Mouse (Mus musculus): ENCODE data around the gene Emc8. TPM values are rescaled to one million over a fixed set of nuclear protein-coding genes. Genes with fewer than 3 reads are reported as not detected.

Gene Emc8
- polyA plus RNA-seq, 1 experiment from 2014 or later: 106 TPM

DNA sequence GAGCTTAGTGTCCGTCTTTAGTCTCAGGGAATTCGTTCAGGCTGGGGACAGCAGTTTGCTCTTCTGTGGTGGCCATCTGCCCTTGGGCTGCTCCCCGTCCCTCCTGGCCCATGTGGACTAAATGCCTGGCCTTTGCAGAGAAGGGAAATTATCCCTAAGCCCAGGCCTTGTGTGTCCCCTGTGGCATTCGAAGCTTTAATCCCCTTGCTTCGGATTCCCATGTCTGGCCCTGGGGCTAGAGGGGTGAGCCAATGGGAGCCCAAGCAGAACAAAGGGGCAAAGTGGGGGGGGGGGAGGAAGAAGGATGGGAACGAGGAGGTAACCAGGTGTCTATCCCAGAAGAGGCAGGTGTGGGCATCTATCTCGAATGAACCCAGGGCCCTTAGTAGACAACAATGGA lies 20.8 kb downstream of the Emc8 start, which contains the start of gene 1190005I06Rik:
Gene 1190005I06Rik (minus strand): TSS at position 101 of the 400 bp plus-strand sequence.
- POLR2A ChIA-PET: no interaction called here
- CTCF ChIA-PET: no interaction called here
- TF ChIP-seq CTCF (IDR thresholded peaks at IDR 0.05): no peak

DNA sequence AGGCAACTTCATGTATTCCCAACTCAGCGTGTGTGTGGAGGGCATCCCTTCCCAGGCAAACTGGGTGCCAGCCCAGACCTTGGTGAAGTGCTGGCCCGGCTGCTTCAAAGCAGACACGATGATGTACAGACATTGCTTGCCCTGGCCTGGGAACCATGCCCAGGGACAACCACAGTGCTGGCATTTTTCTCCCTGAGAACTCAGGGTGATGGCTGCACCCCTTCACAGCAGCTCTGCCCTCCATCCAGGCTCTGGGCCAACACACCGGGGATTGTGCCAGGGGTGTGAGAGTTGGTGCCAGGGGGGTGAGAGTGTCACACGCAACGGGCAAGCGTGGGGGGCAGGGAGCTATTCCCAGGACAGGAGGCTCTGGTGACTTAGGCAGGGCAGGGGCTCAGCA lies 23.7 kb downstream of the Emc8 start:
- H3K27me3 ChIP-seq: no peaks in the 10 kb centered on the region
- CTCF ChIA-PET: interaction anchor here (1.1 to 2.1 kb wide), 2 partner anchors 21 to 27 kb away, joined by 3 to 7 read pairs; no protein-coding TSS in a partner anchor
- POLR2A ChIA-PET: no interaction called here
- TF ChIP-seq CTCF (IDR thresholded peaks at IDR 0.05): no peak
- ATAC-seq (peak; percentile 72), DNase-seq (ENCODE audit: low read depth, low spot score) (peak; percentile 55)
- in situ Hi-C loops (cut with MboI; ENCODE audit: low pct_unique_long_range_greater_than_20kb): no loop called here

More for the DNA sequence above, 20.8 kb downstream of the Emc8 start, which contains the start of gene 1190005I06Rik:
- ATAC-seq (no peak), DNase-seq (ENCODE audit: low read depth, low spot score) (no peak)
- in situ Hi-C loops (cut with MboI; ENCODE audit: low pct_unique_long_range_greater_than_20kb): no loop called here
- no peaks in the 10 kb centered on the region for H3K27me3 ChIP-seq

DNA sequence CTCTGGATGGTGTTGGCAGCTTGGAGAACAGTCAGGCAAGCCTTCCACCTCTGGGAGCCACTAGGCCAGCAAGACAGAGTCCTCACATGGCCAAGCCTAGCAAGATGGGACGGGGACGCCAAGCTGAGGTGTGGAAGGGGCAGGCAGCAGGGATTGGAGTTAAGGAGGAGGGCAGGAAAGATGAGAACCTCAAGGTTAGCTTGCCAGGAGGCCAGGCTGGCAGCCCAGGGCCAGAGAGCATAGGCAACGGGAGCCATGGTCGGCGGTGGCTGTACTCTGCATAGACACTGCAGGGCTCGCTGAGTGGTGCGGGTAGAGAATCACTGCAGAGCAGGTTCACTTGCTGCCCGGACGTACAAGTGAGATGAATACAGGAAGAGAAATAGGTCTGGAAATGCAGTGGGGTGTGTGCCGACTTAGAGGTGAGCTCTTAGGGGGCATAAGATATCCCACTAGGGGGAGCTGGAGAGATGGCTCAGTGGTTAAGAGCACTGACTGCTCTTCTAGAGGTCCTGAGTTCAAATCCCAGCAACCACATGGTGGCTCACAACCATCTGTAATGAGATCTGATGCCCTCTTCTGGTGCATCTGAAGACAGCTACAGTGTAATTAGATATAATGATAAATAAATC lies 26.2 kb downstream of the Emc8 start:
- no peak for TF ChIP-seq CTCF (IDR thresholded peaks at IDR 0.05)
- POLR2A ChIA-PET: no interaction called here
- DNase-seq (ENCODE audit: low read depth, low spot score) (no peak), ATAC-seq (no peak)
- CTCF ChIA-PET: no interaction called here
- in situ Hi-C loops (cut with MboI; ENCODE audit: low pct_unique_long_range_greater_than_20kb): no loop called here
- H3K27me3 ChIP-seq: no peaks in the 10 kb centered on the region

DNA sequence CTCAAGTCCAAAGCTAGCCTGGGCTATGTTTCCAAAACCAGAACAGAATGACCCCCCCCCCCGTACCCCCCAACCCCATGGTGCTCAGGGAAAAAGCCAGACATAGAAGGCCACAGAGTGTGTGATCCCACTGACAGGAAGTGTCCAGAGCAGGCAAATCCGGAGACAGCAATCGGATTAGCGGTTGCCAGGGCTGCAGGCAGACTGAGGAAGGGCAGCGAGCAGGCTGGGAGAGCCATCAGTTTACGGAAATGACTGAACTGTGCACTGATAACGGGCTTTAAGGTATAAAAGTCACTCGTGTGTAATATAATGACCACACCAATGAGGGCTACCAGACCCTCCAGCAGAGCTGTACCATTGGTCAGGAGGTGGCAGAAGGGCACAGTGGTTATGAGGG lies 27.1 kb downstream of the Emc8 start:
- no peak for TF ChIP-seq CTCF (IDR thresholded peaks at IDR 0.05)
- DNase-seq (ENCODE audit: low read depth, low spot score): no peak
- no peaks in the 10 kb centered on the region for H3K27me3 ChIP-seq
- POLR2A ChIA-PET: no interaction called here
- CTCF ChIA-PET: no interaction called here
- no peak for ATAC-seq
- in situ Hi-C loops (cut with MboI; ENCODE audit: low pct_unique_long_range_greater_than_20kb): no loop called here

DNA sequence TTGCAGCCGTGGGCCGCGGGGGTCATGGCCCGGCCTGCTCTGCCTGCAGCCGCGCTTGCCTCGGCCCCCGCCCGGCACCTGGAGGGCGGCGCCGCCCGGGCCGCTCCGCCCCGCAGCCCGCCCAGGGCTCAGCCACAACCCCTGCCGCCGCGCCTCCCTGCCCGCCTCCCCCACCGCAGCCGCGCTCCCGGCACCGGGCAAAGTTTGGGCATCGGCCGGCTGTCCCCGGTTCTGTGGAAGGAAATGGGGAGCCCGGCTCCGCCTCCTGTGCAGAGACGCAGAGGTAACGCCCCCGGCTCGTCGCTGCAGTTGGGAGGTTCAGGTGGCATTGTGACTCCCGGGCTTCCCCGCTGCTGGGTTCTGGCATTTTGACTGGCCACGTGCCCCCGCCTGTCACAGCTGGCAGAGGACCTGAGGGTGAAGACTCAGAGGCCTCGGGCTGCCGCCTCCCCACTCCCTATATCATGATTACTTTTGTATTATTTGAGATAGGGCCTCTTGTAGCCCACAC lies 34.0 kb downstream of the Emc8 start:
- ATAC-seq (peak; percentile 33), DNase-seq (ENCODE audit: low read depth, low spot score) (no peak)
- no peaks in the 10 kb centered on the region for H3K27me3 ChIP-seq
- no peak for TF ChIP-seq CTCF (IDR thresholded peaks at IDR 0.05)
- in situ Hi-C loops (cut with MboI; ENCODE audit: low pct_unique_long_range_greater_than_20kb): no loop called here
- POLR2A ChIA-PET: interaction anchor here (1.3 kb wide), 1 partner anchor 18 kb away, joined by 3 read pairs; no protein-coding TSS in a partner anchor
- CTCF ChIA-PET: no interaction called here

DNA sequence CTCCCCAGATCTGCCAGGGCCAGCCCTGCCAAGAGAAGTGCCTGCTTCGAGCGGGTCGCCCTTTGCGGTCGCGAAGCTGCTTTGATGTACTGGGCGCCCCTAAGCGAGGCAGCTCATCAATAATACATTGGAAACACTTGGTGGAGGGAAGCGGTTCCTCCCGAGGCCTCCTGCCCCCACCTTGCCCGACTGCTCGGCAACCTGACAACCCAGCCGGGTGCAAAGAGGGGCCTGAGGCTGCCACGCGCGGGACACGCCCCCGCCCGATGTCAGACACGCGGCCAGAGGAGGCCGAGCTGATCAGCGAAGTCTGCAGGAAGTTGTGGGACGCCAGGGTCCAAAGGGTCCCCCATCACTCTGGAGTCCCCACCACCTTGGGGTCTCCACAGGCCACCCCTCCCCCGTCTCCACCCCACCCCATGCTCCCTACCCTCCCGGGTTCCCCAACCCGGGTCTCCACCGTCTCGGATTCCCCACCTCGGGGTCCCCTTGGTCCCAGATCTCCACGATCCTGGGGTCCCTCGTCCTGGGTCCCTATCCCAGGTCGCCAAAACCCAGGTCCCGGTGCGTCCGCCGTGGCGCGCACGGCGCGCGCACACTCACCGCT lies 34.6 kb downstream of the Emc8 start:
- CTCF ChIA-PET: no interaction called here
- POLR2A ChIA-PET: interaction anchor here (1.3 kb wide), 1 partner anchor 19 kb away, joined by 3 read pairs; no protein-coding TSS in a partner anchor
- in situ Hi-C loops (cut with MboI; ENCODE audit: low pct_unique_long_range_greater_than_20kb): no loop called here
- ATAC-seq (no peak), DNase-seq (ENCODE audit: low read depth, low spot score) (no peak)
- H3K27me3 ChIP-seq: no peaks in the 10 kb centered on the region
- TF ChIP-seq CTCF (IDR thresholded peaks at IDR 0.05): no peak

DNA sequence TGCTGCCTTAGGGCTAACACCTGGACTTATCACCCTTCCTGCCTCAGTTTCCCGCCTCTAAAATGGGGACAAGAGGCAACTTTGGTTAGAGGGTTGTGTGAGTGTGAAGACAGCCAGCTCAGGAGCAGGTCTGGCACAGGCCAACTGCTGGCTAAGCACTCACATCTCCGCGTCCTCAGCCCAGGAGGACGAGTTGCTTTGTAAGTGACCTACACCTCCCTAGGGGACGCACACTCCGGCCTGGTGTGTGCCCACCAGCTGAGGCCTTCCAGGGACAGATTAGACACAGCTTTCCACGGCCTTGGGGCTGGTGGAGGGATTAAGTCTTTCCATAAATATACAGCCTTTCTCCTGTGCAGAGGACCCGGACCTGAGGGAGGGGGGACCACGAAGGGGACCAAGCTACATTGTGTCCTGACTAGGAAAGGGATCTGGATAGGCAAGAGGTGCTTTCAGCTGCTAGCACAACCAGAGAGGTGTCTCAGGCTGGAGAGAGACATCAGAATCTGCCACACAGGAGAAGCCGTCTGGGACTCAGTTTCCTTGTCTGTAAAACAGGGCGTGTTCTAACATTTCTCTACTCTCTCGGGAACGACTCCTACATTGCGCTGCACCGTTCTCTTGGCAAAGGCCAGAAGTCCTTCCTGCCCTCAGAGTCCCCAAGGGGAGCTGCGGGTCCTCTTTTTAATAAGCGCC lies 35.3 kb downstream of the Emc8 start:
- no peak for DNase-seq (ENCODE audit: low read depth, low spot score)
- CTCF ChIA-PET: no interaction called here
- no peak for ATAC-seq
- POLR2A ChIA-PET: no interaction called here
- in situ Hi-C loops (cut with MboI; ENCODE audit: low pct_unique_long_range_greater_than_20kb): no loop called here
- no peak for TF ChIP-seq CTCF (IDR thresholded peaks at IDR 0.05)
- H3K27me3 ChIP-seq: no peaks in the 10 kb centered on the region

DNA sequence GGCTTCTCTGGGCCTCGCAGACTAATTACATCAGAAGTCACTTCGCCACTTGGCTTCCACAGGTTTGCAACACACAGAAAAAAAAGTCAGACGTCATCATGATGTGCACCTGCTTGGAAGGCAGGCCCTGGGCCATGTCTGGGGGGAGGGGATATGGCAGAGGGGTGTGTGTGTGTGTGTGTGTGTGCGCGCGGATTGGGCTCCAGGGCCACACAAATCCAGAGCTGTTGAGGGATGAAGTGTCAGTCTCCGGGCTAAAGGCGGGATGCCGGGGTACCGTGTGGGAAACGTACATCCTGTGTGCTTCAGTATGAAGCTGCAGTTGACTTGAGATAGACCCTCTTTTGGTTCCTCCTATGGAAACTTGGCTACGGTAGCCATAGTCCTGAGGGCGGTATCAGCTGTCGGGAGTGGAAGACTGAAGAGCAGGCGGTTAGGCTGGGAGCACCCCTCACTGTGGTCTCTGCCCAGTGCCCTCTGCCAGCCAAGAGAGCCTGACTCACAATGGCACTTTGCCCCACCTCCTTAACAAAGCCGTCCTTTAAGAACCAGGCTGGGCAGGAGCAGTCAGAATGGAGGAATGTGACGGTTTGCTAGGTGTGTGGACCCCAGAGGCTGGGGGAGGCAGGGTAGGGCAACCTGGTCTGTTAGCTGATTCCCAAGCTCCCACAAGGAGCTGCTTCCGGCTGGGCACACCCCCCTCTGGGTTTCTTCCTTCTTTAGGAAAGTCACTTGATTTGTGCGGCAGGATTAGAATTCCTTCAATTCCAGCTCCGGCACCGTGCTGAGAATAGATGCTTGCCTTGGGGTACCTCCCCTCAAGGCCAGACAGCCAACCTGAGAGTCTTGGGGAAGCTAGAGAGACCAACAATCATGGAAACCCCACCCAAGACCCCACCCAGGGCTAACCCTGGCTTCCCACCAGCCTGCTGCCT lies 36.7 kb downstream of the Emc8 start:
- H3K27me3 ChIP-seq: no peaks in the 10 kb centered on the region
- in situ Hi-C loops (cut with MboI; ENCODE audit: low pct_unique_long_range_greater_than_20kb): no loop called here
- no peak for TF ChIP-seq CTCF (IDR thresholded peaks at IDR 0.05)
- POLR2A ChIA-PET: no interaction called here
- ATAC-seq (no peak), DNase-seq (ENCODE audit: low read depth, low spot score) (no peak)
- CTCF ChIA-PET: no interaction called here

DNA sequence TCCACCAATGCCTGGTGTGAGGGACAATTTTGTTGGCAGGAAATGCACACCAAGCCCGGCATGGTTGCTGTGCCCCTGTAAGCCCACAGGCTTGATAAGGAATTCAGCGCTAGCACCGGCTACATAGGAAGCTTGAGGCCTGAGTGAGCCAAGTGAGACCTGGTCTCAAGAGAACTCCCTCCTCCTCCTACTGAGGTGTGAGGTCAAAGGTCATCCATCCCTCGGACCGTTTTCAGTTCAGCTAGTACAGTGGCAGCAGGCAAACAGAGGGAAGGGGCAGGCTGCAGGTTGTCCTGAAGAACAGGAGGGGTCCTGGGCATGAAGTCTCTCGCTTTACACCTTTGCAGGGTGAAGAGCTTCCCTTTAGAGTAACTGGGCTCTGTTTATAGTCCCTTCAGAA lies 37.5 kb downstream of the Emc8 start:
- ATAC-seq (no peak), DNase-seq (ENCODE audit: low read depth, low spot score) (no peak)
- ChIA-PET CTCF (no interaction called here), POLR2A (no interaction called here)
- H3K27me3 ChIP-seq: no peaks in the 10 kb centered on the region
- no peak for TF ChIP-seq CTCF (IDR thresholded peaks at IDR 0.05)
- in situ Hi-C loops (cut with MboI; ENCODE audit: low pct_unique_long_range_greater_than_20kb): no loop called here

DNA sequence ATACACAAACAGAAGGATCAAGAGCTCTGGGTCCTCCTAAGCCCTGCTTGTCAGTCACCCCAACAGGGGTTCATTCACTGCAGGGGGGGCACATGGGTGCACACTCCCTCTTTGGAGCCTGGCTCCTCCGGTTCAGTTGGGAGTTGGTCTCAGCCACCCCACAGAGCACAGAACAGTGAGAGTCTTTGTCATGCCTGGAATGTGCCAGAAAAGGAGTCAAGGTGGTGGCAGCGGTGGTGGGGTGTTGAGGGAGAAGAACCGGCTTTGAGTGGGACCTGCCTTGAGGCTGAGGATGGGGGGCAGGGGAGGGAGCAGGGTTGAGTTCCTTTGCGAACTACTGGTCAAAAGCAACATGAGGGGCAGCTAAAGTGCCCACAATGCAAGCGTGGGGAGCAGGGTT lies 38.3 kb downstream of the Emc8 start:
- ChIA-PET POLR2A (no interaction called here), CTCF (no interaction called here)
- in situ Hi-C loops (cut with MboI; ENCODE audit: low pct_unique_long_range_greater_than_20kb): no loop called here
- no peaks in the 10 kb centered on the region for H3K27me3 ChIP-seq
- DNase-seq (ENCODE audit: low read depth, low spot score) (no peak), ATAC-seq (no peak)
- no peak for TF ChIP-seq CTCF (IDR thresholded peaks at IDR 0.05)

Data from Patski (cell line).